Mouse (Mus musculus): ENCODE results near the gene Tnf. TPM values are rescaled to one million over a fixed set of nuclear protein-coding genes. Genes with fewer than 3 reads are reported as not detected.

Gene Tnf
- total and polyA plus RNA-seq, 3 experiments = 18.8 to 25.2 (median 20.8) TPM

GRCm38 (mm10) chr17:35192924-35193323 lies 8.9 kb downstream of the Tnf start (continued):
- TF ChIP-seq USF2 (conservative IDR thresholded peaks at IDR 0.05; ENCODE audit: low read depth, low read length) = no peak
- TF ChIP-seq ZC3H11A (IDR thresholded peaks at IDR 0.05; ENCODE audit: low read depth, low read length) = no peak
- TF ChIP-seq BHLHE40 (IDR thresholded peaks at IDR 0.05; ENCODE audit: low read depth, low read length) = peak; percentile 46; the same call in 1 of the 2 replicates
- peak; percentile 82 for TF ChIP-seq ZNF384 (IDR thresholded peaks at IDR 0.05; ENCODE audit: low read depth, low read length)
- TF ChIP-seq IRF4 (IDR thresholded peaks at IDR 0.05; ENCODE audit: low read depth, low read length) = peak; percentile 55; the same call in 1 of the 2 replicates
- no peak for TF ChIP-seq RAD21 (IDR thresholded peaks at IDR 0.05; ENCODE audit: low read depth, low read length)
- TF ChIP-seq MAX (IDR thresholded peaks at IDR 0.05; ENCODE audit: low read length) = no peak
- no peak for TF ChIP-seq SMC3 (IDR thresholded peaks at IDR 0.05; ENCODE audit: low read depth, low read length)
- TF ChIP-seq SIN3A (IDR thresholded peaks at IDR 0.05; ENCODE audit: low read length) = no peak
- TF ChIP-seq JUN (IDR thresholded peaks at IDR 0.05; ENCODE audit: insufficient read depth, low read depth, low read length) = no peak
- no peak for TF ChIP-seq MXI1 (IDR thresholded peaks at IDR 0.05; ENCODE audit: low read depth, low read length)
- TF ChIP-seq TCF12 (IDR thresholded peaks at IDR 0.05; ENCODE audit: low read depth, low read length) = peak; percentile 16; the same call in 1 of the 2 replicates
- TF ChIP-seq ELF1 (IDR thresholded peaks at IDR 0.05; ENCODE audit: low read depth, low read length) = no peak
- TF ChIP-seq NRF1 (IDR thresholded peaks at IDR 0.05; ENCODE audit: low read depth, low read length) = no peak
- TF ChIP-seq JUND (conservative IDR thresholded peaks at IDR 0.05; ENCODE audit: low read depth, low read length) = no peak
- TF ChIP-seq KAT2A (IDR thresholded peaks at IDR 0.05; ENCODE audit: insufficient replicate concordance, low read length) = no peak

- H3K4me1 ChIP-seq (ENCODE audit: control insufficient read depth in 1 of 2, insufficient read depth in 2 of 2) = peaks cover 31 to 51% of the 10 kb centered on the region in 2 experiments
- dilution Hi-C loops (cut with MboI; ENCODE audit: extremely low pct_ligation_motif_present, extremely low pct_unique_long_range_greater_than_20kb, low sequenced_read_pairs) = no loop called here
- H3K36me3 ChIP-seq (replicated peaks in 1 of 2; ENCODE audit: control insufficient read depth in 1 of 2, insufficient read depth in 1 of 2, low read length in 1 of 2) = no peaks in the 10 kb centered on the region
- in situ Hi-C loops (cut with MboI; ENCODE audit: low pct_ligation_motif_present, low pct_unique_long_range_greater_than_20kb, low sequenced_read_pairs) = no loop called here
- no peak overlapping the region for H3K9ac ChIP-seq (ENCODE audit: insufficient read depth, low read depth)
- no peak overlapping the region for H3K27ac ChIP-seq (ENCODE audit: insufficient read depth, low read depth)
- no peak overlapping the region for H3K4me2 ChIP-seq (ENCODE audit: insufficient read depth, low read depth, poor library complexity, severe bottlenecking)
- H3K79me2 ChIP-seq (replicated peaks; ENCODE audit: control insufficient read depth, extremely low read depth, insufficient read depth, poor library complexity, severe bottlenecking) = no peaks in the 10 kb centered on the region; the same call in 1 of the 2 replicates
- H3K4me3 ChIP-seq (replicated peaks in 1 of 3; ENCODE audit: low read depth in 2 of 3, low read length in 2 of 3, poor library complexity in 1 of 3) = no peak overlapping the region
- H3K9me3 ChIP-seq (replicated peaks; ENCODE audit: low read length) = no peaks in the 10 kb centered on the region
- DNase-seq (ENCODE audit: extremely low read depth) = no peak
- no peaks in the 10 kb centered on the region for H3K27me3 ChIP-seq (replicated peaks)
- TF ChIP-seq CTCF (conservative IDR thresholded peaks at IDR 0.05 in 1 of 2, IDR thresholded peaks at IDR 0.05 in 1 of 2; ENCODE audit: low read depth in 2 of 2, low read length in 2 of 2) (peak; percentile 9 to 27; a peak in 2 of 4 replicates), TBP (conservative IDR thresholded peaks at IDR 0.05; ENCODE audit: low read depth, low read length) (no peak), TCF12 (IDR thresholded peaks at IDR 0.05; ENCODE audit: low read depth, low read length) (no peak)
Measured at GRCm38 (mm10) chr17:35191723-35192122, 10.1 kb downstream of the Tnf start.

GRCm38 (mm10) chr17:35190096-35190495 lies 11.7 kb downstream of the Tnf start:
- in situ Hi-C loops (cut with MboI; ENCODE audit: low pct_ligation_motif_present, low pct_unique_long_range_greater_than_20kb, low sequenced_read_pairs) (no loop called here), dilution Hi-C loops (cut with MboI; ENCODE audit: extremely low pct_ligation_motif_present, extremely low pct_unique_long_range_greater_than_20kb, low sequenced_read_pairs) (no loop called here)
- Histone ChIP-seq H3K9me3 (replicated peaks; ENCODE audit: low read length) (no peaks in the 10 kb centered on the region), H3K4me2 (ENCODE audit: insufficient read depth, low read depth, poor library complexity, severe bottlenecking) (no peak overlapping the region), H3K36me3 (replicated peaks in 1 of 2; ENCODE audit: control insufficient read depth in 1 of 2, insufficient read depth in 1 of 2, low read length in 1 of 2) (no peaks in the 10 kb centered on the region), H3K4me1 (ENCODE audit: control insufficient read depth in 1 of 2, insufficient read depth in 2 of 2) (peaks cover 35 to 59% of the 10 kb centered on the region in 2 experiments), H3K27ac (ENCODE audit: insufficient read depth, low read depth) (peak overlapping the region; percentile 50; the same call in 1 of the 2 replicates), H3K79me2 (replicated peaks; ENCODE audit: control insufficient read depth, extremely low read depth, insufficient read depth, poor library complexity, severe bottlenecking) (no peaks in the 10 kb centered on the region; the same call in 1 of the 2 replicates), H3K27me3 (replicated peaks) (no peaks in the 10 kb centered on the region), H3K4me3 (replicated peaks in 1 of 3; ENCODE audit: low read depth in 2 of 3, low read length in 2 of 3, poor library complexity in 1 of 3) (no peak overlapping the region), H3K9ac (ENCODE audit: insufficient read depth, low read depth) (no peak overlapping the region)
- DNase-seq (ENCODE audit: extremely low read depth) = no peak
- TF ChIP-seq MAFK (IDR thresholded peaks at IDR 0.05; ENCODE audit: insufficient replicate concordance, low read length) = no peak
- no peak for TF ChIP-seq RAD21 (IDR thresholded peaks at IDR 0.05; ENCODE audit: low read depth, low read length)
- no peak for TF ChIP-seq IRF4 (IDR thresholded peaks at IDR 0.05; ENCODE audit: low read depth, low read length)
- no peak for TF ChIP-seq CTCF (conservative IDR thresholded peaks at IDR 0.05 in 1 of 2, IDR thresholded peaks at IDR 0.05 in 1 of 2; ENCODE audit: low read depth in 2 of 2, low read length in 2 of 2)
- no peak for TF ChIP-seq CHD1 (IDR thresholded peaks at IDR 0.05; ENCODE audit: low read depth, low read length)
- no peak for TF ChIP-seq MAZ (IDR thresholded peaks at IDR 0.05; ENCODE audit: low read depth, low read length)
- no peak for TF ChIP-seq EP300 (IDR thresholded peaks at IDR 0.05; ENCODE audit: low read length)
- no peak for TF ChIP-seq GABPA (IDR thresholded peaks at IDR 0.05; ENCODE audit: insufficient replicate concordance, low read depth, low read length)
- TF ChIP-seq SIN3A (IDR thresholded peaks at IDR 0.05; ENCODE audit: low read length) = no peak

Measured in CH12.LX (cell line).